Mouse (Mus musculus) lung, adult 18-20 months (tissue): ENCODE measurements at regions not wholly inside any gene's neighbourhood (a gene's known extent, or its start where the extent isn't known, plus 50 kb on each side); places are given as distances from the start of the nearest gene placed in this dataset.

ENCODE experiments used
- DNase-seq, 2 experiments: peaks; one replicate each; pipeline ENCODE4 v3.0.0; 2022; ENCODE audit warnings: mixed read lengths in 2 of 2

GRCm38 (mm10) chr13:99097606-99098545 lies 86.7 kb upstream of the Zfp366 start:
- DNase-seq: no peak

GRCm38 (mm10) chr13:99096837-99097236 lies 87.8 kb upstream of the Zfp366 start:
- no peak for DNase-seq

GRCm38 (mm10) chr13:99095006-99095405 lies 89.6 kb upstream of the Zfp366 start:
- DNase-seq: no peak

GRCm38 (mm10) chr13:99094221-99094620 lies 90.4 kb upstream of the Zfp366 start:
- DNase-seq: no peak

- peak; percentile 72 to 79 for DNase-seq
Measured at GRCm38 (mm10) chr13:99093269-99093668, 91.4 kb upstream of the Zfp366 start.

- DNase-seq: peak; percentile 11 to 35
Measured at GRCm38 (mm10) chr13:99092279-99092930, 92.2 kb upstream of the Zfp366 start.

GRCm38 (mm10) chr13:99091562-99092278 lies 92.9 kb upstream of the Zfp366 start:
- no peak for DNase-seq

- no peak for DNase-seq
Measured at GRCm38 (mm10) chr13:99090361-99090760, 94.3 kb upstream of the Zfp366 start.

- DNase-seq: no peak
Measured at GRCm38 (mm10) chr13:99088285-99088684, 96.3 kb upstream of the Zfp366 start.

GRCm38 (mm10) chr13:99079331-99079761 lies 95.0 kb upstream of the 1700024P04Rik start:
- no peak for DNase-seq

GRCm38 (mm10) chr13:99078643-99079042 lies 94.3 kb upstream of the 1700024P04Rik start:
- DNase-seq: no peak

GRCm38 (mm10) chr13:99077039-99077749 lies 92.8 kb upstream of the 1700024P04Rik start:
- no peak for DNase-seq

- DNase-seq: no peak
Measured at GRCm38 (mm10) chr13:99075467-99075866, 91.1 kb upstream of the 1700024P04Rik start.

- DNase-seq: no peak
Measured at GRCm38 (mm10) chr13:99071821-99072414, 87.6 kb upstream of the 1700024P04Rik start.

- DNase-seq: no peak
Measured at GRCm38 (mm10) chr13:99071413-99071812, 87.0 kb upstream of the 1700024P04Rik start.

- no peak for DNase-seq
Measured at GRCm38 (mm10) chr13:99069767-99070166, 85.4 kb upstream of the 1700024P04Rik start.

GRCm38 (mm10) chr13:99067504-99067903 lies 83.1 kb upstream of the 1700024P04Rik start:
- no peak for DNase-seq

- DNase-seq: no peak
Measured at GRCm38 (mm10) chr13:99063431-99063830, 79.1 kb upstream of the 1700024P04Rik start.

GRCm38 (mm10) chr13:99062936-99063335 lies 78.6 kb upstream of the 1700024P04Rik start:
- no peak for DNase-seq

- DNase-seq: peak; percentile 54 to 67
Measured at GRCm38 (mm10) chr13:99058131-99058970, 74.0 kb upstream of the 1700024P04Rik start.

GRCm38 (mm10) chr13:99057696-99058095 lies 73.3 kb upstream of the 1700024P04Rik start:
- no peak for DNase-seq
